Mouse (Mus musculus) ES-E14 (cell line): ENCODE measurements around the gene Kcnh1. TPM values are rescaled to one million over a fixed set of nuclear protein-coding genes. Genes with fewer than 3 reads are reported as not detected.

Experiments used
- DNase-seq: peaks from one replicate; pipeline ENCODE4 v3.0.0-alpha.2; 2013; ENCODE audit warnings: low read depth, low spot score
- H3K27ac ChIP-seq: 2 replicates; pipeline ENCODE4 v1.5.1; 2012; ENCODE audit warnings: low read depth, mild to moderate bottlenecking, low read length, moderate library complexity, mixed read lengths; ENCODE audit not compliant: poor library complexity, insufficient read depth, severe bottlenecking
- H3K36me3 ChIP-seq: 2 replicates; pipeline ENCODE4 v1.6.1; 2012; ENCODE audit warnings: mild to moderate bottlenecking, low read length, moderate library complexity, mixed read lengths; ENCODE audit not compliant: control insufficient read depth, poor library complexity, insufficient read depth, severe bottlenecking
- H3K4me1 ChIP-seq, 2 experiments: fragments of 150-350 bp in 1 of 2; sonication (generic) in 1 of 2; 2 replicates each; pipeline ENCODE4 v1.6.1; 2012; ENCODE audit warnings: low read length in 2 of 2, mild to moderate bottlenecking in 1 of 2, mixed read lengths in 1 of 2; ENCODE audit not compliant: control insufficient read depth in 2 of 2, insufficient read depth in 2 of 2, poor library complexity in 1 of 2
- H3K4me3 ChIP-seq, 2 experiments: fragments of 150-350 bp in 1 of 2; sonication (generic) in 1 of 2; 2 replicates each; pipeline ENCODE4 v1.5.1; 2012; ENCODE audit warnings: low read length in 2 of 2, low read depth in 1 of 2, mild to moderate bottlenecking in 1 of 2, mixed read lengths in 1 of 2; ENCODE audit not compliant: insufficient read depth in 1 of 2, poor library complexity in 1 of 2, severe bottlenecking in 1 of 2
- H3K9ac ChIP-seq: 2 replicates; pipeline ENCODE4 v1.6.1; 2012; ENCODE audit warnings: low read depth, mild to moderate bottlenecking, low read length, mixed read lengths; ENCODE audit not compliant: poor library complexity, insufficient read depth, severe bottlenecking
- H3K9me3 ChIP-seq: fragments of 150-350 bp; sonication (generic); 2 replicates; pipeline ENCODE4 v1.6.1; 2012; ENCODE audit warnings: low read depth, mild to moderate bottlenecking, low read length; ENCODE audit not compliant: control insufficient read depth, insufficient read depth
- CHD2 ChIP-seq: IDR thresholded peaks from 2 replicates; pipeline ENCODE4 v1.6.1; 2014; ENCODE audit warnings: mild to moderate bottlenecking, low read depth, low read length, inconsistent platforms
- HCFC1 ChIP-seq: IDR thresholded peaks from 2 replicates; pipeline ENCODE4 v1.6.1; 2012; ENCODE audit warnings: low read length, inconsistent platforms, borderline replicate concordance; ENCODE audit not compliant: insufficient read depth
- MAFK ChIP-seq: IDR thresholded peaks from 2 replicates; pipeline ENCODE4 v1.6.1; 2014; ENCODE audit warnings: mild to moderate bottlenecking, low read depth, low read length, inconsistent platforms; ENCODE audit not compliant: insufficient read depth
- ZC3H11A ChIP-seq: IDR thresholded peaks from 2 replicates; pipeline ENCODE4 v1.6.1; 2012; ENCODE audit warnings: low read depth, mild to moderate bottlenecking, inconsistent platforms, low read length, borderline replicate concordance
- ZNF384 ChIP-seq: IDR thresholded peaks from 2 replicates; pipeline ENCODE4 v1.6.1; 2012; ENCODE audit warnings: low read depth, low read length, inconsistent platforms
- in situ Hi-C, 2 experiments: fragments of 600-800 bp; cut with MboI; formaldehyde crosslinking; loops; one replicate each; pipeline ENCODE4 v1.15.1; 2025; ENCODE audit warnings: low sequenced_read_pairs in 2 of 2, inconsistent platforms in 1 of 2; ENCODE audit not compliant: unreplicated experiment in 2 of 2
- total RNA-seq: library from RNA; depleted of rRNA; stranded (reverse); fragments of 300-350 nt; gene quantifications from 2 replicates; pipeline ENCODE4 v1.2.3, GENCODE M21; 2012

The Kcnh1 gene
- total RNA-seq, 1 experiment: 0.71 TPM

DNA sequence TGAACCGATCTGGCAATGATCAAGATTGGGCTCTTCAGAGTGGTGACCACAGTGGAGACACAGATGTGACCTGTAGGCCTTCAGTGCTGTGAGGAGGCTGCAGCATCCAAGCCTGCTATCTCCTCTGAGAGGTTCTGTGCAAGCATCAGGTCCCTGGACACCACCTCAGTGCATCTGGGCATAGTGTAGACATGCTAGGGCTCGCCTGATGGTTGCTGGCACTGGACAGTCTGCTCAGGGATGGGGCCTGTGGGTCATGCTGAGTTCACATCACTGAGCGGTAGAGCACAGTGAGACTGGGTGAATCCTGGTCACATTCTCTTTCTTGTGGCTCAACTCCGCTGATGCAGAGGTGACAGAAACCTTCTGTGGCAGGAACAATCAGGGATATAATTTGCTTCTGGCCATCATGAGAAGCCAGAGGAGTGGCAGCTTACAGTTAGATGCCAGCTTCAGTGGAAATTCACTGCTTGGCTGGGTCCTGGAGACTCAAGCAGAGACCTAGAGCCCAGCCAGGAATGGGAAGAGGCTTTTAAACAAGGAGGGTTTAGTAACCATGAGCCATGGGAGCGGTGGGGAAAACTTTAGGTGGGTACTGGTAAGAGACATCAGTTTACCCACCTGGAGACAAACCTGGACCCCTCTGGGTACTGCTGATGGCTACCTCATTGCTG is 252.3 kb downstream of the Kcnh1 start:
- Histone ChIP-seq H3K9ac (no peak overlapping the region), H3K36me3 (no peaks in the 10 kb centered on the region), H3K4me1 (no peaks in the 10 kb centered on the region), H3K4me3 (no peak overlapping the region), H3K9me3 (no peaks in the 10 kb centered on the region), H3K27ac (no peak overlapping the region)
- TF ChIP-seq ZC3H11A: no peak
- TF ChIP-seq ZNF384: no peak
- no peak for TF ChIP-seq CHD2
- TF ChIP-seq HCFC1: no peak
- TF ChIP-seq MAFK: no peak
- in situ Hi-C loops: no loop called here
- DNase-seq: no peak

DNA sequence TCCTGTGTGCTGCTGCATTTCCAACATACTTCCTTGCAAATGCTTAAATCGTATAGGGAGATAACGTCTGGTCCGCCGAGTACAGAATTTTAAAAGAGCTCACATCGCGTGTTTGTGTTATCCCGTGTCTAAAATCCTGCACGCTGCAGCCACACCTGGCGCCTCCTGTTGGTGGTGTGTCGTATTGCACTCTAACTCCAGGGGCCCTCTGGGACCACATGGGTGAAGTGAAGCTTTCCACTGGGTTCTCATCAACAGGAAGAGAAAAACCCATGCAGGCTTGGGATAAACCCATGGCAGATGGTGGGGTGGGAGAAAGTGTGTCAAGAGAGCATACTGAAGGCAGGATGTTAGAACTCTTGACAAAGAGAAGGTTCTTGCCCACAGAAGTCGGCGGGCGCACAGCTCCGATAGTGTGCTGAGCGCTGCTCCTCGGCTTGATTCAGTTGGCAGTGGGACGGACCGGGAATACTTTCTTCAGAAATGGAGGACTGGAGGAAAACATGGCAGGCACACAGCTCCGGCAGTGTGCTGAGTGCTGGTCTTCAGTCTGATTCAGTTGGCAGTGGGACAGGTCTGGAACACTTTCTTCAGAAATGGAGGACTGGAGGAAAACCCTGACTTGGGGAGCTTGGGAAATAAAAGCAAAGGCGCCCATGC is 253.6 kb downstream of the Kcnh1 start:
- no peak for TF ChIP-seq CHD2
- H3K4me1 ChIP-seq: peaks cover under 1 to 2% of the 10 kb centered on the region in 2 experiments; a peak in 3 of 4 replicates
- H3K9me3 ChIP-seq: no peaks in the 10 kb centered on the region
- no peak overlapping the region for H3K27ac ChIP-seq
- in situ Hi-C loops: no loop called here
- peak; percentile 56 for DNase-seq
- no peak overlapping the region for H3K9ac ChIP-seq
- no peaks in the 10 kb centered on the region for H3K36me3 ChIP-seq
- H3K4me3 ChIP-seq: peak overlapping the region; percentile 15 to 41; a peak in 2 of 4 replicates

DNA sequence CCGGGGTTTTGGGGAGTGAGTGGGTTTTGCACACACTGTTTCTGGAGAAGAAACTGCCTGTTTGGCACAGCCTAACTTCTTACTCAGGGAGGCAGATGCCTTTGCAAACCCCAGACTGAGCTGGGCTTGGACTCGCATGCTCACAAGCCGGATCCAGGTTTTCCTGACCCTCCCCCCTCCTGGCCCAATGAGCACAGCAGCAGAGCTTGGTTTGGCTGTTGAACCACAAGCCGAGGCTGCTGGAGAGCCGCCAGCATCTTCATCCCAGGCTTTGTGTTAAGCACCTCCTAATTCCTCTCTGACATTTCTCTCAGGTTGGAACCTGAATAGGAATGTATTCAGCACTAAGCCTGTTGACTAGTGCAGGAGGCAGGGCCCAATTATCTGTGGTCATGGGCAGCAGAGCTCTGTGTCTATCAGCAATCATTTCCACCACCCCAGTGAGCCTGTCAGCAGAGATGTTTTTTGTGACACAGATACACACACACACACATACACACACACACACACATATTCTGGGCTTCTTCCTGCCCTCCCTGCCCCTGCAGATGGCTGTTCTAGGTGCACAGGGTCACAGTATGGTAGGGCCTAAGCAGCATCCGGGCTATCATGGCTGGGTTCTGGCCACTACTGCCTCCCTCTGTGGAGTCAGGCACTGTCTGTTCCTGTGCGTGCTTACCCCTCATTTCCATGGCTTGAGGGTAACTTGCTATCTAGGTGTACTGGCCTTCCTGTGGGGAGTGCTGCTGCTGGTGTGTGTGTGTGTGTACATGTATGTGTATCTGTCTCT is 254.3 kb downstream of the Kcnh1 start:
- H3K9me3 ChIP-seq: no peaks in the 10 kb centered on the region
- no peaks in the 10 kb centered on the region for H3K36me3 ChIP-seq
- in situ Hi-C loops: no loop called here
- no peak overlapping the region for H3K27ac ChIP-seq
- no peak for DNase-seq
- H3K9ac ChIP-seq: no peak overlapping the region
- TF ChIP-seq CHD2 (no peak), HCFC1 (no peak), ZNF384 (no peak), MAFK (no peak), ZC3H11A (no peak)
- H3K4me3 ChIP-seq: peak overlapping the region in 1 of 2 experiments; percentile 41; a peak in 2 of 4 replicates
- peaks cover 3 to 7% of the 10 kb centered on the region in 2 experiments; a peak in 3 of 4 replicates for H3K4me1 ChIP-seq

DNA sequence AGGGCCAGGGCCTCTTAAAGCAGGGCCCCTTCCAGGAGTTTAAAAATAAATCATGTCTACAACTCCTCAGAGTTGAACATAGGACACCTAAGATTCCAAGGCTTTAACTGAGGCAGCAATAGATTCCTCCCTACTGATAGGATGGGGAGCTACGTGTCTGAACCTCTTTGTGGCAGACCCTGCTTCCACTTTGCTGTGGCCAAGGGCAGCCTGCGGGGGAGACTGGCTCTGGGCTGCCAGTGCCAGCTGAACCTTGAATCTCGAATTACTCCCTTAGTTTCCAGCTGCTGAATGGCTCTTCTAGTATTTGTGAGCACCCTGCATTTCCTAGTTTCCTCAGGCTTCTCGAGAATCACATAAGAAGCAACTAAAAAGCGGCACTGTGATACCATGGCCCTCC is 255.6 kb downstream of the Kcnh1 start:
- TF ChIP-seq CHD2: no peak
- no peak for TF ChIP-seq ZC3H11A
- TF ChIP-seq HCFC1: no peak
- no peak for TF ChIP-seq MAFK
- H3K9me3 ChIP-seq: no peaks in the 10 kb centered on the region
- no peak for DNase-seq
- H3K36me3 ChIP-seq: no peaks in the 10 kb centered on the region
- peaks cover 3 to 10% of the 10 kb centered on the region in 2 experiments; a peak in 3 of 4 replicates for H3K4me1 ChIP-seq
- no peak overlapping the region for H3K4me3 ChIP-seq
- H3K27ac ChIP-seq: no peak overlapping the region
- H3K9ac ChIP-seq: no peak overlapping the region
- in situ Hi-C loops: no loop called here
